Mouse (Mus musculus): ENCODE data around the gene Fkrp. TPM values are rescaled to one million over a fixed set of nuclear protein-coding genes. Genes with fewer than 3 reads are reported as not detected.

Fkrp gene
- total and polyA plus RNA-seq, 3 experiments: 16.5 to 23.4 (median 20.3) TPM

- Histone ChIP-seq H3K9ac (ENCODE audit: insufficient read depth, low read depth) (no peak overlapping the region), H3K27ac (ENCODE audit: insufficient read depth, low read depth) (no peak overlapping the region)
- dilution Hi-C loops (cut with MboI; ENCODE audit: extremely low pct_ligation_motif_present, extremely low pct_unique_long_range_greater_than_20kb, low sequenced_read_pairs): no loop called here
Measured at GRCm38 (mm10) chr7:16766443-16766842, 50.1 kb downstream of the Fkrp start.

DNA sequence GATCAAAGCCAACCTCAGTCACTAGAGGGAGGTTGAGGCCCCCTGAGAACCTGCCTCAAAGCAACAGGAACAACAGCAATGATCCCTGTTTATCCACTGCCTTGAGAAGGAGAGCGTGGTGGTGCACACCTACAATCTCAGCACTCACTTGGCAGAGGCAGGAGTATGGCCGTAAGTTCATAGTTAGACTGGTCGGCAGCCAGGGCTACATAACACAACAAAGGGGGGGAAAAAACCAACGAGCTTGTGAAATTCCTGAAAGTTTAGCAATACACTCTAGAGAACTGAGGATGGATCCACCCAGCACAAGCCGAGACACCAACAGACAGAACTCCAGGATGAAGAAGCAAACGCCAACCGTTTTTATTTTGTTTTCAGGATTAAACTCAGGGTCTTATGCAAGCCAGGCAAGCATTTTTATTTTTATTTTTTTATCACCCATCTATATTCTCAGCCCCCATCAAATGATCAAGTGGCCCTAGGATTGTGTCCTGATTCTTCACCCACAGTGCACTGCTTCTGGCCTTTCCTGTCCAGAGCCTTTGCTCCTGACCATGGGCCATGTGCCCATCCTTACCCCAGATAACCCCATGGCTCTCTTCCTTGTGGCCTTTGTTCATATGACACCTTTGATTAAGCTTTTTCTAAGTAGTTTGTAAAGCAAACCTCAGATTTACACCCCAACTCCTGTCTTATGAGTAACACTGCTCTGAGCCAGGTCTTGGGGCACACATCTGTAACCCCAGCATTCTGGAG, 52.9 kb downstream of the Fkrp start:
- Histone ChIP-seq H3K9ac (ENCODE audit: insufficient read depth, low read depth) (no peak overlapping the region), H3K27me3 (replicated peaks) (no peaks in the 10 kb centered on the region), H3K27ac (ENCODE audit: insufficient read depth, low read depth) (no peak overlapping the region), H3K36me3 (replicated peaks in 1 of 2; ENCODE audit: control insufficient read depth in 1 of 2, insufficient read depth in 1 of 2, low read length in 1 of 2) (no peaks in the 10 kb centered on the region), H3K4me3 (replicated peaks in 1 of 3; ENCODE audit: low read depth in 2 of 3, low read length in 2 of 3, poor library complexity in 1 of 3) (no peak overlapping the region), H3K4me2 (ENCODE audit: insufficient read depth, low read depth, poor library complexity, severe bottlenecking) (no peak overlapping the region), H3K79me2 (replicated peaks; ENCODE audit: control insufficient read depth, extremely low read depth, insufficient read depth, poor library complexity, severe bottlenecking) (no peaks in the 10 kb centered on the region), H3K4me1 (ENCODE audit: control insufficient read depth in 1 of 2, insufficient read depth in 2 of 2) (peaks cover 2 to 12% of the 10 kb centered on the region in 2 experiments; a peak in 2 of 4 replicates), H3K9me3 (replicated peaks; ENCODE audit: low read length) (peaks cover 3% of the 10 kb centered on the region)
- TF ChIP-seq KAT2A (IDR thresholded peaks at IDR 0.05; ENCODE audit: insufficient replicate concordance, low read length) (no peak), USF2 (conservative IDR thresholded peaks at IDR 0.05; ENCODE audit: low read depth, low read length) (no peak), NRF1 (IDR thresholded peaks at IDR 0.05; ENCODE audit: low read depth, low read length) (no peak), HCFC1 (IDR thresholded peaks at IDR 0.05; ENCODE audit: low read depth, low read length) (no peak), MAZ (IDR thresholded peaks at IDR 0.05; ENCODE audit: low read depth, low read length) (no peak), MEF2A (IDR thresholded peaks at IDR 0.05; ENCODE audit: borderline replicate concordance, low read depth, low read length) (no peak), CTCF (conservative IDR thresholded peaks at IDR 0.05 in 1 of 2, IDR thresholded peaks at IDR 0.05 in 1 of 2; ENCODE audit: low read depth in 2 of 2, low read length in 2 of 2) (no peak), E2F4 (IDR thresholded peaks at IDR 0.05; ENCODE audit: insufficient replicate concordance, low read depth, low read length) (no peak), TBP (conservative IDR thresholded peaks at IDR 0.05; ENCODE audit: low read depth, low read length) (no peak), SIN3A (IDR thresholded peaks at IDR 0.05; ENCODE audit: low read length) (no peak), PAX5 (IDR thresholded peaks at IDR 0.05; ENCODE audit: low read length) (no peak), MAFK (IDR thresholded peaks at IDR 0.05; ENCODE audit: insufficient replicate concordance, low read length) (no peak), MAX (IDR thresholded peaks at IDR 0.05; ENCODE audit: low read length) (no peak), SMC3 (IDR thresholded peaks at IDR 0.05; ENCODE audit: low read depth, low read length) (no peak), BHLHE40 (IDR thresholded peaks at IDR 0.05; ENCODE audit: low read depth, low read length) (no peak)
- dilution Hi-C loops (cut with MboI; ENCODE audit: extremely low pct_ligation_motif_present, extremely low pct_unique_long_range_greater_than_20kb, low sequenced_read_pairs): no loop called here
- in situ Hi-C loops (cut with MboI; ENCODE audit: low pct_ligation_motif_present, low pct_unique_long_range_greater_than_20kb, low sequenced_read_pairs): no loop called here
- no peak for DNase-seq (ENCODE audit: extremely low read depth)

More at GRCm38 (mm10) chr7:16766443-16766842, 50.1 kb downstream of the Fkrp start:
- in situ Hi-C loops (cut with MboI; ENCODE audit: low pct_ligation_motif_present, low pct_unique_long_range_greater_than_20kb, low sequenced_read_pairs): no loop called here
- DNase-seq (ENCODE audit: extremely low read depth): no peak
- peaks cover 11% of the 10 kb centered on the region for H3K9me3 ChIP-seq (replicated peaks; ENCODE audit: low read length)
- H3K4me2 ChIP-seq (ENCODE audit: insufficient read depth, low read depth, poor library complexity, severe bottlenecking): no peak overlapping the region
- no peak for TF ChIP-seq ZNF384 (IDR thresholded peaks at IDR 0.05; ENCODE audit: low read depth, low read length)
- H3K4me1 ChIP-seq (ENCODE audit: control insufficient read depth in 1 of 2, insufficient read depth in 2 of 2): no peaks in the 10 kb centered on the region
- H3K36me3 ChIP-seq (replicated peaks in 1 of 2; ENCODE audit: control insufficient read depth in 1 of 2, insufficient read depth in 1 of 2, low read length in 1 of 2): no peaks in the 10 kb centered on the region
- no peaks in the 10 kb centered on the region for H3K27me3 ChIP-seq (replicated peaks)
- H3K79me2 ChIP-seq (replicated peaks; ENCODE audit: control insufficient read depth, extremely low read depth, insufficient read depth, poor library complexity, severe bottlenecking): no peaks in the 10 kb centered on the region; the same call in 1 of the 2 replicates
- no peak overlapping the region for H3K4me3 ChIP-seq (replicated peaks in 1 of 3; ENCODE audit: low read depth in 2 of 3, low read length in 2 of 3, poor library complexity in 1 of 3)
